Mouse (Mus musculus) lung, postnatal 0 days (tissue): Measurements from ENCODE around the gene Tmem202. TPM values are rescaled to one million over a fixed set of nuclear protein-coding genes. Genes with fewer than 3 reads are reported as not detected.
A peak's percentile ranks its signal among the peaks of the same experiment; 100 is the strongest.

Experiments used
- ATAC-seq: fragments of 200-750 bp; cut with Nextera tagmentation; 2 replicates; pipeline ENCODE4 v1.8.0; 2017; ENCODE audit warnings: moderate library complexity
- DNase-seq: peaks from one replicate; pipeline ENCODE4 v3.0.0-alpha.2; 2016; ENCODE audit warnings: low spot score
- H3K27ac ChIP-seq: fragments of 300-500 bp; sonication (generic); 2 replicates; pipeline ENCODE4 v1.5.1; 2014; ENCODE audit warnings: antibody characterized with exemption, mild to moderate bottlenecking, low read length, mixed read lengths
- H3K27me3 ChIP-seq: fragments of 300-500 bp; sonication (generic); replicated peaks from 2 replicates; pipeline ENCODE4 v1.6.1; 2014; ENCODE audit warnings: low read length, mixed read lengths; ENCODE audit not compliant: insufficient read depth
- H3K36me3 ChIP-seq: fragments of 300-500 bp; sonication (generic); 2 replicates; pipeline ENCODE4 v1.6.1; 2014; ENCODE audit warnings: low read length, mixed read lengths; ENCODE audit not compliant: insufficient read depth
- H3K4me1 ChIP-seq: fragments of 300-500 bp; sonication (generic); 2 replicates; pipeline ENCODE4 v1.6.1; 2014; ENCODE audit warnings: antibody characterized with exemption, low read depth, low read length, mixed read lengths; ENCODE audit not compliant: insufficient read depth
- H3K4me2 ChIP-seq: fragments of 300-500 bp; sonication (generic); replicated peaks from 2 replicates; pipeline ENCODE4 v1.6.1; 2014; ENCODE audit warnings: low read depth, mild to moderate bottlenecking, low read length, moderate library complexity, mixed read lengths
- H3K4me3 ChIP-seq: fragments of 300-500 bp; sonication (generic); 2 replicates; pipeline ENCODE4 v1.5.1; 2014; ENCODE audit warnings: low read depth, low read length
- H3K9ac ChIP-seq: fragments of 300-500 bp; sonication (generic); replicated peaks from 2 replicates; pipeline ENCODE4 v1.6.1; 2014; ENCODE audit warnings: low read depth, mild to moderate bottlenecking
- H3K9me3 ChIP-seq: fragments of 300-500 bp; sonication (generic); 2 replicates; pipeline ENCODE4 v1.6.1; 2016; ENCODE audit warnings: low read length, mixed read lengths
- CTCF ChIP-seq: IDR thresholded peaks from 2 replicates; pipeline ENCODE4 v1.5.1; 2016; ENCODE audit warnings: antibody characterized with exemption, mild to moderate bottlenecking
- EP300 ChIP-seq: IDR thresholded peaks from 2 replicates; pipeline ENCODE4 v1.6.1; 2016; ENCODE audit warnings: antibody characterized with exemption, mild to moderate bottlenecking, control low read depth
- WGBS: fragments of 180-500 bp; shearing (Covaris S2); extraction: QIAGEN DNeasy Blood & Tissue Kit; methylation state at CpG from one replicate; pipeline ENCODE4 v1.1.7; 2014; 5-methylcytosine and 5-hydroxymethylcytosine counted together
- polyA plus RNA-seq: library from polyadenylated mRNA; unstranded; fragments of >200 nt; fragmentation: Nextera tagmentation; extraction: Ambion mirVana; gene quantifications from 2 replicates; pipeline ENCODE4 v1.2.1, GENCODE M21; 2015

The Tmem202 gene
- polyA plus RNA-seq, 1 experiment from 2014 or later = 0.57 TPM

- DNase-seq (peak; percentile 96), ATAC-seq (peak; percentile 97)
- Histone ChIP-seq H3K36me3 (no peaks in the 10 kb centered on the region), H3K27ac (no peak within 1 kb of the TSS), H3K27me3 (0 out of 2 replicates have a peak, but pooled peaks cover 10% of the 10 kb centered on the region), H3K9ac (no peak within 1 kb of the TSS), H3K4me1 (no peaks in the 10 kb centered on the region), H3K4me3 (peak within 1 kb of the TSS; percentile 41), H3K9me3 (no peaks in the 10 kb centered on the region), H3K4me2 (peak within 1 kb of the TSS; percentile 64)
- under 1% methylated on average over 37 of the region's 61 CpGs for WGBS
- no peak for TF ChIP-seq CTCF
- TF ChIP-seq EP300 = no peak
Measured at GRCm38 (mm10) chr9:59577844-59578504, 38.3 kb upstream of the Tmem202 start, which contains the start of gene Celf6. Celf6 (plus strand) TSS chr9:59577917.

- Histone ChIP-seq H3K36me3 (no peaks in the 10 kb centered on the region), H3K27me3 (0 out of 2 replicates have a peak, but pooled peaks cover 10% of the 10 kb centered on the region), H3K4me3 (peak overlapping the region; percentile 41), H3K27ac (no peak overlapping the region), H3K4me2 (peak overlapping the region; percentile 64), H3K9me3 (no peaks in the 10 kb centered on the region), H3K4me1 (no peaks in the 10 kb centered on the region), H3K9ac (no peak overlapping the region)
- no peak for DNase-seq
- ATAC-seq = no peak
- TF ChIP-seq EP300 = no peak
- TF ChIP-seq CTCF = no peak
- 12% methylated on average over 13 of the region's 13 CpGs for WGBS
Measured at GRCm38 (mm10) chr9:59577401-59577800, 37.8 kb upstream of the Tmem202 start.

GRCm38 (mm10) chr9:59571852-59572251 is 32.2 kb upstream of the Tmem202 start:
- H3K4me2 ChIP-seq = no peak overlapping the region
- no peak for ATAC-seq
- no peak overlapping the region for H3K27ac ChIP-seq
- 0 out of 2 replicates have a peak, but pooled peaks cover 5% of the 10 kb centered on the region for H3K27me3 ChIP-seq
- H3K9ac ChIP-seq = no peak overlapping the region
- H3K4me3 ChIP-seq = no peak overlapping the region
- TF ChIP-seq CTCF (no peak), EP300 (no peak)
- H3K9me3 ChIP-seq = no peaks in the 10 kb centered on the region
- 61% methylated on average over 2 of the region's 2 CpGs for whole genome bisulfite sequencing
- no peak for DNase-seq
- H3K36me3 ChIP-seq = no peaks in the 10 kb centered on the region
- H3K4me1 ChIP-seq = no peaks in the 10 kb centered on the region

GRCm38 (mm10) chr9:59567111-59567510 is 27.5 kb upstream of the Tmem202 start:
- H3K4me3 ChIP-seq = no peak overlapping the region
- TF ChIP-seq EP300 = no peak
- TF ChIP-seq CTCF = peak; percentile 91
- no peaks in the 10 kb centered on the region for H3K4me1 ChIP-seq
- DNase-seq (peak; percentile 79), ATAC-seq (peak; percentile 89)
- H3K27me3 ChIP-seq = no peaks in the 10 kb centered on the region
- no peak overlapping the region for H3K27ac ChIP-seq
- H3K36me3 ChIP-seq = peaks cover 6% of the 10 kb centered on the region; the same call in 1 of the 2 replicates
- H3K9ac ChIP-seq = no peak overlapping the region
- no peak overlapping the region for H3K4me2 ChIP-seq
- WGBS = 20% methylated on average over 6 of the region's 6 CpGs
- H3K9me3 ChIP-seq = no peaks in the 10 kb centered on the region

- TF ChIP-seq CTCF (peak; percentile 94), EP300 (no peak)
- peak; percentile 76 for DNase-seq
- no peaks in the 10 kb centered on the region for H3K4me1 ChIP-seq
- no peaks in the 10 kb centered on the region for H3K27me3 ChIP-seq
- H3K4me2 ChIP-seq = no peak overlapping the region
- peaks cover 7% of the 10 kb centered on the region; the same call in 1 of the 2 replicates for H3K36me3 ChIP-seq
- peak; percentile 72 for ATAC-seq
- WGBS = 11% methylated on average over 4 of the region's 4 CpGs
- no peak overlapping the region for H3K4me3 ChIP-seq
- H3K27ac ChIP-seq = no peak overlapping the region
- no peak overlapping the region for H3K9ac ChIP-seq
- no peaks in the 10 kb centered on the region for H3K9me3 ChIP-seq
Measured at GRCm38 (mm10) chr9:59565600-59565999, 26.0 kb upstream of the Tmem202 start.

- peak; percentile 32; the same call in 1 of the 2 replicates for ATAC-seq
- Histone ChIP-seq H3K4me3 (no peak overlapping the region), H3K4me1 (no peaks in the 10 kb centered on the region; the same call in 1 of the 2 replicates), H3K9ac (no peak overlapping the region), H3K4me2 (no peak overlapping the region), H3K27ac (no peak overlapping the region), H3K27me3 (no peaks in the 10 kb centered on the region), H3K36me3 (peaks cover 7% of the 10 kb centered on the region), H3K9me3 (no peaks in the 10 kb centered on the region)
- DNase-seq = peak; percentile 25
- no peak for TF ChIP-seq CTCF
- no peak for TF ChIP-seq EP300
- 61% methylated on average over 4 of the region's 4 CpGs for WGBS
Measured at GRCm38 (mm10) chr9:59553719-59554118, 14.1 kb upstream of the Tmem202 start.
